Mouse (Mus musculus): ENCODE measurements around the gene Gm525.

- no peak for TF ChIP-seq MAFK (IDR thresholded peaks at IDR 0.05; ENCODE audit: insufficient replicate concordance, low read length)
- no peak for TF ChIP-seq HCFC1 (IDR thresholded peaks at IDR 0.05; ENCODE audit: low read depth, low read length)
- no peak for TF ChIP-seq POLR2AphosphoS2 (IDR thresholded peaks at IDR 0.05; ENCODE audit: low read depth, low read length)
- no peak for TF ChIP-seq MAX (IDR thresholded peaks at IDR 0.05; ENCODE audit: low read length)
- no peak for TF ChIP-seq POLR2A (IDR thresholded peaks at IDR 0.05; ENCODE audit: low read depth, low read length)
- peak; percentile 93 for TF ChIP-seq RAD21 (IDR thresholded peaks at IDR 0.05; ENCODE audit: low read depth, low read length)
- peak; percentile 67 for TF ChIP-seq JUND (conservative IDR thresholded peaks at IDR 0.05; ENCODE audit: low read depth, low read length)
- no peak for TF ChIP-seq MAZ (IDR thresholded peaks at IDR 0.05; ENCODE audit: low read depth, low read length)
- TF ChIP-seq PAX5 (IDR thresholded peaks at IDR 0.05; ENCODE audit: low read length): no peak
- peak; percentile 82 for TF ChIP-seq SMC3 (IDR thresholded peaks at IDR 0.05; ENCODE audit: low read depth, low read length)
- TF ChIP-seq ZKSCAN1 (IDR thresholded peaks at IDR 0.05; ENCODE audit: borderline replicate concordance, low read depth, low read length): no peak
These were observed 11.0 kb downstream of the Gm525 start for GRCm38 (mm10) chr11:89084601-89085000.

Measured in CH12.LX (cell line).